Mouse (Mus musculus) T-helper 1 cell (primary cell): ENCODE measurements around the gene 1700122O11Rik.

Source experiments
- in situ Hi-C: fragments of 300-600 bp; cut with MboI, MseI; formaldehyde crosslinking; loops from one replicate; pipeline ENCODE4 v1.15.1; 2025; ENCODE audit warnings: high pct_unique_total_duplicates

Gene 1700122O11Rik

GRCm38 (mm10) chr17:48028250-48028649 lies 9.8 kb downstream of the 1700122O11Rik start:
- in situ Hi-C loops, result no loop called here

GRCm38 (mm10) chr17:48027677-48028076 lies 10.4 kb downstream of the 1700122O11Rik start:
- in situ Hi-C loops, result no loop called here

- in situ Hi-C loops, result no loop called here
Observed at GRCm38 (mm10) chr17:48027019-48027418, 11.1 kb downstream of the 1700122O11Rik start.

- in situ Hi-C loops, result no loop called here
Observed at GRCm38 (mm10) chr17:48024045-48024444, 14.0 kb downstream of the 1700122O11Rik start.

GRCm38 (mm10) chr17:48019585-48019984 lies 18.5 kb downstream of the 1700122O11Rik start:
- in situ Hi-C loops, result no loop called here

- in situ Hi-C loops, result no loop called here
Observed at GRCm38 (mm10) chr17:48016566-48016965, 21.5 kb downstream of the 1700122O11Rik start.

- in situ Hi-C loops, result no loop called here
Observed at GRCm38 (mm10) chr17:48012561-48012960, 25.5 kb downstream of the 1700122O11Rik start.

- in situ Hi-C loops, result no loop called here
Observed at GRCm38 (mm10) chr17:48011105-48011504, 27.0 kb downstream of the 1700122O11Rik start.

- in situ Hi-C loops, result no loop called here
Observed at GRCm38 (mm10) chr17:48010283-48010682, 27.8 kb downstream of the 1700122O11Rik start.

- in situ Hi-C loops, result no loop called here
Observed at GRCm38 (mm10) chr17:48005816-48006215, 32.3 kb downstream of the 1700122O11Rik start.

- in situ Hi-C loops, result no loop called here
Observed at GRCm38 (mm10) chr17:48005091-48005490, 33.0 kb downstream of the 1700122O11Rik start.

- in situ Hi-C loops, result no loop called here
Observed at GRCm38 (mm10) chr17:48004619-48005018, 33.5 kb downstream of the 1700122O11Rik start.

GRCm38 (mm10) chr17:48002486-48002885 lies 35.6 kb downstream of the 1700122O11Rik start:
- in situ Hi-C loops, result no loop called here

GRCm38 (mm10) chr17:48001586-48002361 lies 36.3 kb downstream of the 1700122O11Rik start:
- in situ Hi-C loops, result no loop called here

- in situ Hi-C loops, result no loop called here
Observed at GRCm38 (mm10) chr17:48001157-48001556, 36.9 kb downstream of the 1700122O11Rik start.

- in situ Hi-C loops, result loop anchor here (5.0 kb wide), 1 partner anchor 47 kb away; no protein-coding TSS in a partner anchor
Observed at GRCm38 (mm10) chr17:47999812-48000211, 38.3 kb downstream of the 1700122O11Rik start.

- in situ Hi-C loops, result loop anchor here (5.0 kb wide), 1 partner anchor 48 kb away; no protein-coding TSS in a partner anchor
Observed at GRCm38 (mm10) chr17:47999403-47999802, 38.7 kb downstream of the 1700122O11Rik start.

GRCm38 (mm10) chr17:47997806-47998205 lies 40.3 kb downstream of the 1700122O11Rik start:
- in situ Hi-C loops, result loop anchor here (5.0 kb wide), 1 partner anchor 49 kb away; no protein-coding TSS in a partner anchor

- in situ Hi-C loops, result no loop called here
Observed at GRCm38 (mm10) chr17:47990392-47991123, 47.5 kb downstream of the 1700122O11Rik start.

- in situ Hi-C loops, result no loop called here
Observed at GRCm38 (mm10) chr17:47989951-47990378, 48.1 kb downstream of the 1700122O11Rik start.

GRCm38 (mm10) chr17:47988811-47989210 lies 49.3 kb downstream of the 1700122O11Rik start:
- in situ Hi-C loops, result no loop called here

- in situ Hi-C loops, result no loop called here
Observed at GRCm38 (mm10) chr17:47988074-47988473, 50.0 kb downstream of the 1700122O11Rik start.
